Mouse (Mus musculus) B cell, adult 2 months (primary cell): ENCODE measurements around the gene Ndufs2.
A peak's percentile ranks its signal among the peaks of the same experiment; 100 is the strongest.

Experiments
- DNase-seq, 2 experiments: peaks; one replicate each; pipeline ENCODE4 v3.0.0; 2022

Ndufs2 gene

DNA sequence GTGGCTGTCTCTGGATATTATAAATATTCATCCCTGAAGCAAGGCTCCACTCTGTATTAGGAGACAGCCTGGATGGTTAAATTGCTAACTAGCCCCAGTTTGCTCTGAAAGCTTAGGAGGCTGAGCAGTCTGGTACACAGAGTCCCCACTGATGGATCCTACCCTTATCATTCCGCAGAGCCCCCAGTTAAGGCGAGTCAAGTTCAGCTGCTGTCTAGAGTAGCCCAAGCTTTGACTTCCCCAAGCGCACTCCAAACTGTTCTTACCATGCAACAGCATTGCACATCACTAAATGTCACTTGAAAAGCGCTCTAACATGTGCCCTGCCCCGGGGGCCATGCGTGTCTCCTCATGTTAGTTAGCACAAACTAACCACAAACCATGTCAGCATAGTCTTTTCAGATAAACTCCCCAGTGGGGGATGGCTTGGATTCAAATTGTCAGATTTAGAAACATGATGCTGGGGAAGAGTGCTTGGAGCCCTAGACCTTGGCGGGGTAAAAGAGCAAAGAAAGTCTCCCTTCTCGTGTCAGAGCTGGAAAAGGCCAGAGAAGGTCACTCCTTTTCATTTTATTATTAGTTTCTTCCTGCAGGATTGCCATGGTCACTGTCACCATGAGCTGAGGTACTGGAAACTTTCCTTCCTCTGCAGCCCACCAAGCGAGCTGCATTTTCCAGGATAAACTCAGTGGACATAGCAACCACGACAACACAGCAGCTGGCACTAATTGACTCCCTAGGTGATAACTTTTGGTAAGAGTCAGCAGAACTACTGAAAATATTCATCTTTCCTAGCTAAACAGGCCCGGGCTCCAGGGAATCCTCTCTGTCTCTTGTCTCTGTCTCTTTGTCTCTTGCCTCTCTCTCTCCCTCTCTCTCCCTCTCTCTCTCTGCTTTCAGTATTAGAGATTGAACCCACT, 57.0 kb downstream of the Ndufs2 start:
- DNase-seq: peak; percentile 4 to 6

DNA sequence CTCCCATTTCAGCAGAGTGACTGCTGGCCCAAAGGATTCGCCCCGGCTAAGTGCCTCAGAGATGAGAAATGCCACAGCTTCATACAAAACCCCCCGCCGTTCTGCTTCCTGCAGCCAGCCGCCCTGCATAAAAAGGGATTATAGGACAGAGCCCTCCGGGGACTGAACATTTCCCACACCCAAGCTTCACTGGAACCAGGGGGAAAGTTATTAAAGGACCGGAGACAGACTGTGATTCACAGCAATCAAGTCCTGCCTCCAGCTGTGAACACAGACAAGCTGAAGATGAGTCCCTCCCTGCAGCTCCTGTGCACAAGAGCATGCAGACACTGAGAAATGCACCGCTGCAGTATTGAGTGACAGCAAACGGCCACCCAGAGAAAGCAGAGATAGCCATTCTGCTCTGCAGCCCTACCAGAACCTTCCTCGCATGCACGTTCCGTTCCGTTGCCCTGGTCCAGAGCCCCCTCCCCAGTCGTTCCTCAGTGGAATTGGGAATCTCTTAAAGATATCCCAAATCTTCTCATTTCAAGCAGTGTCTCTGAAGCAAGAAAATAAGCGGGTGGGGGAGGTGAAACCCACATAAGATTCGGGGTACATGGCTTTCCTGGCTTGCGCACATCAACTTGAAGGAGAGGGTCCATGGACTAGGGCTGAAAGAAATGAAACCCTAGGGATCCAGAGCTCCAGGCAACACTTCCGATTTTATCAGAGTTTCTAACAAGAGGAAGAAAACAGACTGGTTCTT, 57.9 kb downstream of the Ndufs2 start:
- no peak for DNase-seq

DNA sequence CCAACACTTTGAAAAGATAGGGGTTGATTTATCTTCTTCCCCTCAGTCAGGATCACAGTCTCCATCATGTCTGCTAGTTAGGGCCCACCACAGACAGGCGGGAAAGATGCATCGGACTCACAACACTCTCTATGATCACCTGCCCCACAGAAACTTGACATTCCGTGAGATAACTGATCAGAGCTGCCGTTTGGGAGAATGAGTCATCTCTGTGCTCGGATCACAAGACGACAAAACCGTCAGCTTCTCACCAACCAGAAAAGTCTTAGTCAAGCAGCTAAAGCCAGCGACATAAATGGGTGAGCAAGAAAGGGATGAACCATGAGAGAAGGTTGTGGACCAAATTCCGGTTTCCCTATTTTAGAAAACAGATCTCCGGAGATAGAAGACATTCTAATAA, 58.9 kb downstream of the Ndufs2 start:
- no peak for DNase-seq

DNA sequence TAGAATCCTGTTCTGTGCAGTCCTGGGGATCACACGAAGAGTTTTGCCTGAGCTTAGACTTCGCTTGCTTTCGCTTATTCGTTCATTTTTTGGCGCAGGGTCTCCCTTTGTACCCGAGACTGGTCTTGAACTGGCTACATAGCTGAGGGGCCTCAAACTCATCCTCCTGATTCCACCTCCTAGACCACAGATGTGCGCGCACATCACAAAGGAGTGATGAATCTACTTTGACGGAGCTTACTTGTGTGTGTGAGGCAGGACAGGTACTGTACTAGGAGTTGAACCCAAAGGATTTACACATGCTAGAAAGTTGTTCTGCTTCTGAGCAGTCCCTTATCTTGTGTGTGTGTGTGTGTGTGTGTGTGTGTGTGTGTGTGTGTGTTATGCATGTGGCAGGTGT, 60.4 kb downstream of the Ndufs2 start:
- DNase-seq: no peak

DNA sequence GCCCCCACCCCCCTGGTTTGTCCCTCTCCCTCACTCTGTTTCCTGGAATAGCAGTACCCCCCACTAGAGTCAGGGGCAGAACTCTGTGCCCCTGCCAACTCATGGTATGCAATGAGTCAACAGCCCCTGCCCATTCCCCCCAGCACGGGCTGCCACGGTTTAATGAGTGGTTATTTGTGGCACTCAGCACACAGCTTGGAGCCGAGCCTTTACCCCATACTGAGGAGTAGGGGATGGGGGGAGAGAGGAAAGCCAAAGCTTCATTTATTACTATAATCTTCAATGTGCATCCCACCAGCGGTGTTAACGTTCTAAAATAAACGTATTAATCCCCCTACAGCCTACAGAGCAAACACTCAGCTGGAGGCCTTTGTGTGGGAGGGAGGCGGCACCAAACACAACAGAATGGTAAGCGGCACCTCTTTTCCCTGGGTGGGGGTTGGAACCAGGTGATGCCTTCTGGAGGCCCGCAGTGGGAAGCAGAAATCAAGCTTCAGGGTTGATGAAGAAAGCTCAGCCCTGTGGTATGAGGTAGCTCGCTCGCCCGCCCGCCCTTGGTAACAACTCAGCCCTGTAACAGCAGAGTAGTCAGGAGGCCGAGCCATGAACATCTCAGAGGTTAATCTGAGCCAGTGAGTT, 61.6 kb downstream of the Ndufs2 start:
- DNase-seq: no peak

DNA sequence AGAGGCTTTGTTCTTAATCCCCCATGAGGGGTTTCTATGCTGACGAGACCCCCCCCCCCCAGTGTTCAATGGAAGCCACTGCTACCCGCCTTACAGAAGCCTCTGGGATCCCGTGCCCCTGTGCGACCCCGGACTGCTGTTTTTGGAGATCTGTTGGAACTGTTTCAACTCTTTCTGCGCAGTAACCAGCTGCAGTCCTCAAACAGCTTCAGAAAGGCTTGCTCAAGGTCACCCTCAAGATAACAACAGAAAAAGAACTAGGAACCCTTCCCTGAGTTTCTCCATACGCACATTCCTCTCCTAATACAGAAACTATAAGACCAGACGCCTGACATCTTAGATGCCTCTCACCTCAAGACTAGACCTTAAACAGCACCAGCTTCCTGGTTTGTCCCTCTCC, 62.1 kb downstream of the Ndufs2 start:
- no peak for DNase-seq

DNA sequence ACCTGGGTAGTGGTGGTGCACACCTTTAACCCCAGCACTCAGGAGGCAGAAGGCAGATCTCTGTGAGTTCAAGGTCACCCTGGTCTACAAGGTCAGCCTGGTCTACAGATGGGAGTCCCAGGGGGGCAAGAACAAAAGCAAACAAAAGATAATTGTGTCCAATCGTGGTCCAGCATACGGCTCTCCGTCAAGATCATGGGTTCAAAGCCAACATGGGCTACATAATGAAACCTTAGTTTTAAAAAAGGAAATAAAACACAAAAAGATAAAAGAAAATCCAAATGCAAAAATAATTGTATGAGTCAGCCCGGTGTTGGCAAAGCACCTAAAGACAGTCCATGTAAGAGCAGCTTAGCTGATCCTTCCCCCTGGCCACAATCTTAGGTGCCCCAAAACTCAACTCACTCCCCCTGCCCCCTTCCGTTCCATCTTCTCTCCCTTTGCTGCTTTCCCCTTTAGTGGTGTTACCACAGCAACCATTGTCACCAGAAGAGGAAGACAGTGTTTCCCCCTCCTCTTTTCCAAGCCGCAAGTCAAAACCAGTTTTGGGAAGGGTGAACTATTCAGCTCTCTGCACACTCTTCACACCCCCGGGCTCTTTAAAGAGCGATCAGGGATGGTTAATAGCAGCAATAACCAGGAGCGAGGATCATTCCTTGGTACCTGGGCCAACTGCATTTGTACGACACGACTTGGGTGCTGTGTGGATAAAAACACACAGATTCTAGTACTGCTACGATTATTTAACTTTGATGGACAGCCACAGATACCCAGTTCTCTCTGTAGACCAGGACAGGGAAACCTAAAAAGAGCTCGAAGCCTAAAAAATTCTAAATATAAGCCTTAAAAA, 63.1 kb downstream of the Ndufs2 start:
- no peak for DNase-seq

DNA sequence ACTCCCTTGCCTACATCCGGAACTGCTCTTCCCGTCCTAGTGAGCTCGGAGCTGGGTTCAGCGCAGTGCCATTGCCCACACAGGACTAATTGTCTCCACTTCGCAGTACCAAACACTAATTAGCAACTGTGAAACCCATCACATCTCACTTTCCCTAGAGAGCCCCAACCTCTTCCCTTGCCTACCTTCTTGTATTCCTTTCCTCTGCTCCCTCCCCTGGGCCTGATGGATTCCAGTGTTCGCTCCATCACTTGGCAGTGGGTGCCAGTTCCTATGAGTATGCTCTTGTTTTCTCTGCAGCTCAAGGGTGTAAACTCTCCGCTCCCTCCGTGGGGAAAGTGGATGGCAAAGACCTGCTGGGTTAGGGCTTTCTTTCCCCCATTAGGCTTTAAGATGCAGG, 65.5 kb downstream of the Ndufs2 start:
- no peak for DNase-seq
